Mouse (Mus musculus) cerebellum, adult 2 months (tissue): ENCODE data around the gene Naa15. TPM values are rescaled to one million over a fixed set of nuclear protein-coding genes. Genes with fewer than 3 reads are reported as not detected.

Source experiments
- DNase-seq, 2 experiments: peaks; one replicate each; pipeline ENCODE4 v3.0.0; 2021
- H3K27ac ChIP-seq: fragments of 200-500 bp; 2 replicates; pipeline ENCODE4 v1.5.1; 2012; ENCODE audit warnings: low read length, control low read depth, inconsistent platforms; ENCODE audit not compliant: insufficient read depth
- H3K27me3 ChIP-seq: fragments of 200-500 bp; 2 replicates; pipeline ENCODE4 v1.6.1; 2012; ENCODE audit warnings: inconsistent platforms, mild to moderate bottlenecking, low read length, moderate library complexity; ENCODE audit not compliant: control insufficient read depth, insufficient read depth
- H3K4me1 ChIP-seq: fragments of 200-500 bp; 2 replicates; pipeline ENCODE4 v1.6.1; 2011; ENCODE audit warnings: low read length; ENCODE audit not compliant: control insufficient read depth, insufficient read depth
- H3K4me3 ChIP-seq: fragments of 200-500 bp; replicated peaks from 2 replicates; pipeline ENCODE3; 2011; ENCODE audit warnings: mild to moderate bottlenecking, low read depth, low read length, control low read depth; ENCODE audit not compliant: insufficient read depth
- CTCF ChIP-seq: fragments of 200-500 bp; IDR thresholded peaks from 2 replicates; pipeline ENCODE4 v1.5.1; 2011; ENCODE audit warnings: low read depth, mild to moderate bottlenecking, control low read depth, low read length, moderate library complexity, borderline replicate concordance; ENCODE audit not compliant: insufficient read depth
- POLR2A ChIP-seq: fragments of 200-500 bp; IDR thresholded peaks from 2 replicates; pipeline ENCODE4 v1.6.1; 2011; ENCODE audit warnings: low read length, control low read depth, borderline replicate concordance; ENCODE audit not compliant: insufficient read depth
- WGBS: fragments of 180-500 bp; shearing (Covaris S2); methylation state at CpG from one replicate; pipeline ENCODE4 v1.1.7; 2018; 5-methylcytosine and 5-hydroxymethylcytosine counted together
- polyA plus RNA-seq: library from polyadenylated mRNA; depleted of rRNA; stranded (reverse); fragments of >200 nt; gene quantifications from 2 replicates; pipeline ENCODE4 v1.2.3, GENCODE M21; 2012

The Naa15 gene
- polyA plus RNA-seq, 1 experiment: 22.9 TPM

DNA sequence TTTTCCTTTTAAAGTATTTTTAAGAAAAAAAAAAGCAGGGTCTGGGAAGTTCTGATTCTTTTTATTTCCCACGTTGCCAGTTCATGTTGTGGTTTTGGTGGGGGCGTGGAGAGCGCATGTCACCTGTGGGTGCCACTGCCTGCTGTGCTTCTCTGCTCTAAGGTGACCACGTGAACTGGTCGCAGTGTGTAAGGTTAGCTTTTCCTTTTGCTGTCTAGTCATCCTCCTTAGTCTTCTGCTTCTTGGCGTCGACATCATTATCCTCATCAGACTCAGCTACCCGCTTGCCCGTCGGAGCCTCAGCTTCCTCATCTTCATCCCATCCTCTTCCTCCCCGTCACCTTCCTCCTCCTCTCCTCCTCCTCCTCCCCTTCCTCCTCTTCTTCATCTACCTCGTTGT is 12.3 kb upstream of the Naa15 start:
- peaks cover 3% of the 10 kb centered on the region; the same call in 1 of the 2 replicates for H3K4me1 ChIP-seq
- WGBS: 93% methylated on average over 12 of the region's 12 CpGs
- no peaks in the 10 kb centered on the region; the same call in 1 of the 2 replicates for H3K27me3 ChIP-seq
- DNase-seq: no peak
- H3K4me3 ChIP-seq: no peak overlapping the region
- TF ChIP-seq CTCF (no peak), POLR2A (no peak)
- H3K27ac ChIP-seq: no peak overlapping the region

DNA sequence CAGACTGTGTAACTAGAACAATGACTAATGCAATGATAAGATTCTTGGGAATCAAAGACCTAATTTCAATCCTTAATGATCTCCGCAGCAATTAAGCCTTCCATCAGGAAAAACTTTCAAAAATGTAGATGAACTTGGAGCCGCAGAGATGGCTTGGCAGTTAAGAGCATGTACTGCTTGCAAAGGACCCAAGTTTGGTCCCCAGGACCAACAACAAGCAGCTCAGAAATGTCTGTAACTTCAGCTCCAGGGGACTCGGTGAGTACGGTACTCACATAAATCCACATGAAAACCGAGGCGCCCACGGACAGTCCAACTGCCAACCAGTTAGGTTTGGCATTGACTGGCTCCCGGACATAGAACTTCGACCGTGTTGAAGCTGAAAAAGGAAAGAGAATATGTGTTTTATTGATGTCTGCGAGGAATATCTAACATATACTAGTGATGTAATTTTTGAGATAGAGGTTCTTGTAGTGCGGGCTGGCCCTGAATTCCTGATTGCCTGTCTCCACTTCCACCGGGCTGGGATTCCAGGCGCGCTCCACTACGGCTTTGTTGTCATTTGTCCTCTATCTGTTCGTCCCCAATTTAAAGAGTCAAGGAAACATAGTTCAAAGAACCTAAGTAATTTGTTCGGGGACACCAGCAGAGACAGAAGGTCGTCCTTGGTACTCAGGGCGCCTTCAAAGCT is 6.9 kb upstream of the Naa15 start:
- WGBS: 12% methylated on average over 20 of the region's 20 CpGs
- H3K4me1 ChIP-seq: peaks cover 3% of the 10 kb centered on the region; the same call in 1 of the 2 replicates
- DNase-seq: peak in 1 of 2 experiments; percentile 23
- H3K27ac ChIP-seq: peak overlapping the region; percentile 95
- no peak for TF ChIP-seq POLR2A
- no peak for TF ChIP-seq CTCF
- H3K27me3 ChIP-seq: no peaks in the 10 kb centered on the region
- H3K4me3 ChIP-seq: peak overlapping the region; percentile 92

DNA sequence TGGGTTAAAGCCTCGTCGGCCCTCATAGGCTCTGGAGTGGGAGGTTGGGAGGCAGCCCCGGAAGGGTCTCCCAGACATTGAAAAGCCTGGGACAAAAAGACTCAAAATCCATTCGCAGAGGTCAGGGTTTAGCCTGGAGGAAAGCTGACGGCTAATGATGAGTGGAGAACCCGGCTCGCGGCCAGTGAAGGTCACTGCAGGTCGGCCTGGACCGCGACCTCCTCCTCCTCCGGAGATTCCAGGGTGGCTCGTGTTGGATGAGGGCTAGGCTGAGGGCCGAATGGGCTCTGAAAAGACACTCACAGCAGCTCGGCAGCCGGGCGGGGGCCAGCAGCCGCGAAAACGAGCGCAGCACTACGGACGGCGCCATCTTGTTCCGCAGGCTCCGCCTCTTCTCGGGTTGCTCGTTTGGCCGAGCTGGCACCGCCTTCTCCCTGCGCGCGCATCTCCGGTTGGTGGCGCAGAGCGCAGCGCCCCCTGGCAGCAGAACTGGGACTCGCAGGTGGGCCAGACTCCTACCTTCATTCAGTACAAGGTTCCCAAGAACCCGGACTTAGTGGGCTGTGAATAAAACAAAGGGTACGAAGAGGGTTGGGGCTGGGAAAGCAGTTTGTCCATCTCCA is 6.3 kb upstream of the Naa15 start, which contains the start of gene Ndufc1:
Ndufc1 (minus strand) TSS at position 428 of the 623 bp plus-strand sequence.
- Histone ChIP-seq H3K4me1 (peaks cover 3% of the 10 kb centered on the region; the same call in 1 of the 2 replicates), H3K4me3 (peak within 1 kb of the TSS; percentile 92), H3K27ac (peak within 1 kb of the TSS; percentile 95), H3K27me3 (no peaks in the 10 kb centered on the region)
- peak; percentile 94 for TF ChIP-seq POLR2A
- TF ChIP-seq CTCF: peak; percentile 87
- WGBS: under 1% methylated on average over 40 of the region's 40 CpGs
- peak; percentile 94 to 98 for DNase-seq

DNA sequence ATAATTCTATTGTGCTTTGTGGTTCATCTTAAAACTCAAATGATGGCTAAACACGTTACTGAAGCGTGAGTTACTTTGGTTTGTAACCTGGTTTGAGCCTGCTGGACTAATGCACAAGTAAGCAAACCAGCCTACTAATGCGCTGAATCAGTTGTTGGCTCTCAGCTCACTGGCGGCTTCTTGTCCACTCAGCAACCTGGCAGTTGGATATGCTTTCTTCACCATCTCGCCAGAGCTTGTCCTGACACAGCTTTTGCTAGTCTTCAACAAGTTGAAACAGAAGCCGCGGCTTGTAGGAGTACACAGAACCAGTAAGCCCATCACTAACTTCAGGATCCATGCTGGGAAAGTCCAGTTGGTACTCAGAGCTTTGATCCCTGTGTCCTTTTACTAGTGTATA is 2.5 kb upstream of the Naa15 start:
- H3K27ac ChIP-seq: no peak overlapping the region
- DNase-seq: no peak
- no peak overlapping the region for H3K4me3 ChIP-seq
- WGBS: 90% methylated on average over 7 of the region's 7 CpGs
- peaks cover 3% of the 10 kb centered on the region; the same call in 1 of the 2 replicates for H3K4me1 ChIP-seq
- no peaks in the 10 kb centered on the region for H3K27me3 ChIP-seq
- TF ChIP-seq POLR2A (no peak), CTCF (no peak)

DNA sequence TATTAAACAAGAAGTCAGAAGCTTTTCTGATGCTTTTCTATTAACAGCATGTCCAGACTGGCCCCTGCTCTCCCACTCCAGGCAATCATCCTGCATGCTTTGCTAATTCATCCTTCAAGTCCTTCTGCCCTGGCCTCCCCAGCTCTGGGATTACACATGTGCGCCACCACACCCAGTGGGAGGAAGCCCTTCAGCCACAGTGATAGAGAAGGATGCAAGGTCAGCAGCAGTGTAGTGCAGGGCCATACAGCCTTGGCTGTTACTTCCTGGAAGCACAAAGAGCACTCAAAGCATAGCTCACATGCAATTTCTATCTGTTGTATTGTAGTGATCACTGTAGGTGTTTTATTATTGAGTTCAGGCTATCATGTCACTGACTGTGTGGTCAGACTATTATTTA is 1.7 kb upstream of the Naa15 start:
- DNase-seq: no peak
- 93% methylated on average over 1 of the region's 1 CpGs for WGBS
- TF ChIP-seq POLR2A (no peak), CTCF (no peak)

DNA sequence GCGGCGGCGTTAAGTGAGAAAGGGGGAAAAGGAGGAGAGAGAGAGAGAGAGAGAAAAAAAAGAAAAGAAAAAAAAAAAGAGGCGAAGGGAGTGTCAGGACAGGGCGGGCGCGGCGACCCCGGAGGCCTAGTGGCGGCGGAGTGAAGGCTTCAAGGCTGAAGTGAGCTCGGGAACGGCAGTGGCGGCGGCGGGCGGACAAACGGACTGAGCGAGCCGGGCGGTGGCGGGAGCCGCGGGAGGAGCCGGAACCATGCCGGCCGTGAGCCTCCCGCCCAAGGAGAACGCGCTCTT is 1.1 kb downstream of the Naa15 start:
- Histone ChIP-seq H3K27ac (peak overlapping the region; percentile 44; the same call in 1 of the 2 replicates), H3K27me3 (no peaks in the 10 kb centered on the region), H3K4me1 (peaks cover 6% of the 10 kb centered on the region), H3K4me3 (peak overlapping the region; percentile 89)
- TF ChIP-seq CTCF (no peak), POLR2A (no peak)
- WGBS: 1% methylated on average over 25 of the region's 30 CpGs
- no peak for DNase-seq

More for the DNA sequence above, 1.7 kb upstream of the Naa15 start:
- H3K27me3 ChIP-seq: no peaks in the 10 kb centered on the region
- peaks cover 3% of the 10 kb centered on the region; the same call in 1 of the 2 replicates for H3K4me1 ChIP-seq
- no peak overlapping the region for H3K4me3 ChIP-seq
- no peak overlapping the region for H3K27ac ChIP-seq

DNA sequence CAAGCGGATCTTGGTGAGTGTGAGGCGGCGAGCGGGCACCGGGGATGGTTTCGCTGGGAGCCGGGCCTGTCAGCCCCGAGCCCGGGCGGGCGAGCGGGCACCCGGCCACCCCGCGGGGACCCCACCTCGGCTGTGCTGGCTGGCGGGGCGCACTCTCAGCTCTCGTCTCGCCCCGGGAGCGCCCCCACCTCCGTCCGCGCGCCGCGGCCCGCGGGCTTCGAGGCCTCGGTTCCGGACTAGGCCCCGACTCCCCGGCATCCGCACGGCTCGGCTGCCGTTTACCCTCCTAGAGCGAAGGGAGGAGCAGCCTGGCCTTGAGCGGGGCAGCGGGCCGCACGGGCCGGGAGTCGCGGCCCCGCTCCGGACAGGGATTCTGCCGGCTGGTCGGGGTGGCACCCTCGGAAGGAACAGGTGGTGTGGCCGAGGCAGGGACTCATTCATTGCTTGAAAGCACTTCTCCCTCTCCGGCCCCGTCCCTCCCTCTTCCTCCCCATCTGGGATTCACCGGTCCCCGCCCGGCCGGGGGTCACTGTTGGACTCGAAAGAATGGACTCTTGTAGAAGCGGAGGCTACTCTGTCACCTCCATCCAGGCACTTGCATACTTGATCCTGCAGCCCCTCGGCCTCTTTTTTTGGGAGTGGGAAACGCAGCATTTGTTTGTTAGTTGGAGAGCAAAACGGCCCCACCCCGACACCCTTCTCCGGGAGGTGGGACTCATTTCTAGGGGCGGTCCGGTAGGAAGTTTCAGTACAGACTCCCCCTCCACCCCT is 1.6 kb downstream of the Naa15 start:
- Histone ChIP-seq H3K27me3 (no peaks in the 10 kb centered on the region), H3K4me1 (peaks cover 6% of the 10 kb centered on the region), H3K4me3 (peak overlapping the region; percentile 89), H3K27ac (peak overlapping the region; percentile 44)
- WGBS: 1% methylated on average over 60 of the region's 68 CpGs
- peak in 1 of 2 experiments; percentile 47 for DNase-seq
- TF ChIP-seq POLR2A (no peak), CTCF (no peak)

DNA sequence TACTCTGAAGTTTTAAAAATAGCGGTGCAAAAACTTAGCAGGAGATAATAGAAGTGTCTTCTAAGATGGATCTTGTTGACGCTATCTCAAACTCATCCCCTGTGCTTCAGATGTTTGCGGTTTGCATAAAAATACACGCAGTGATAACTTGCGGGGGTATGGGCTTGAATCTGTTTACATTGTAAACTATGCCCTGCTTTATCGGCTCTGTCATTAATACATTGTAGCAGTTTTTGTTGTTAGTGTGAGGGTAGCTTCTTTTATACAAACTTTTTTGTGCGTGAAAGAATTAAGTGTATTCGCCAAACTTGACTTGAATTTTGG is 2.1 kb downstream of the Naa15 start:
- H3K27me3 ChIP-seq: no peaks in the 10 kb centered on the region
- no peak overlapping the region for H3K27ac ChIP-seq
- peak overlapping the region; percentile 89 for H3K4me3 ChIP-seq
- DNase-seq: no peak
- peaks cover 6% of the 10 kb centered on the region for H3K4me1 ChIP-seq
- 7% methylated on average over 8 of the region's 8 CpGs for WGBS
- TF ChIP-seq CTCF (no peak), POLR2A (no peak)
